Mouse (Mus musculus) limb, embryonic 14.5 days (tissue): ENCODE measurements around the gene Ak1. TPM values are rescaled to one million over a fixed set of nuclear protein-coding genes. Genes with fewer than 3 reads are reported as not detected.

ENCODE experiments used
- ATAC-seq: fragments of 200-750 bp; cut with Nextera tagmentation; 2 replicates; pipeline ENCODE4 v1.8.0; 2017; ENCODE audit warnings: low read depth, moderate number of reproducible peaks, moderate TSS enrichment; ENCODE audit not compliant: low FRiP score
- DNase-seq: peaks from one replicate; pipeline ENCODE4 v3.0.0-alpha.2; 2015; ENCODE audit warnings: low spot score
- H3K27ac ChIP-seq: fragments of 300-500 bp; sonication (generic); replicated peaks from 2 replicates; pipeline ENCODE4 v1.5.1; 2014; ENCODE audit warnings: low read depth, mild to moderate bottlenecking, low read length, moderate library complexity, mixed read lengths
- H3K27me3 ChIP-seq: fragments of 300-500 bp; sonication (generic); 2 replicates; pipeline ENCODE4 v1.6.1; 2014; ENCODE audit warnings: low read length, mixed read lengths; ENCODE audit not compliant: control insufficient read depth, insufficient read depth
- H3K36me3 ChIP-seq: fragments of 300-500 bp; sonication (generic); 2 replicates; pipeline ENCODE4 v1.6.1; 2014; ENCODE audit warnings: mild to moderate bottlenecking, low read length, moderate library complexity, mixed read lengths; ENCODE audit not compliant: control insufficient read depth, insufficient read depth
- H3K4me1 ChIP-seq: fragments of 300-500 bp; sonication (generic); 2 replicates; pipeline ENCODE4 v1.6.1; 2014; ENCODE audit warnings: antibody characterized with exemption, low read length, mixed read lengths; ENCODE audit not compliant: control insufficient read depth, insufficient read depth
- H3K4me2 ChIP-seq: fragments of 300-500 bp; sonication (generic); replicated peaks from 2 replicates; pipeline ENCODE4 v1.6.1; 2014; ENCODE audit warnings: low read depth, mild to moderate bottlenecking, low read length, moderate library complexity; ENCODE audit not compliant: severe bottlenecking
- H3K4me3 ChIP-seq: fragments of 300-500 bp; sonication (generic); replicated peaks from 2 replicates; pipeline ENCODE4 v1.5.1; 2014; ENCODE audit warnings: low read length
- H3K9ac ChIP-seq: fragments of 300-500 bp; sonication (generic); 2 replicates; pipeline ENCODE4 v1.6.1; 2014; ENCODE audit warnings: mild to moderate bottlenecking, low read depth, low read length, moderate library complexity; ENCODE audit not compliant: severe bottlenecking
- H3K9me3 ChIP-seq: fragments of 300-500 bp; sonication (generic); 2 replicates; pipeline ENCODE4 v1.6.1; 2016; ENCODE audit warnings: low read length; ENCODE audit not compliant: control insufficient read depth
- POLR2A ChIP-seq: fragments of 200-500 bp; IDR thresholded peaks from 2 replicates; pipeline ENCODE4 v1.8.0; 2012; ENCODE audit warnings: inconsistent platforms, mild to moderate bottlenecking, moderate library complexity, borderline replicate concordance; ENCODE audit not compliant: insufficient read depth, insufficient read length; ENCODE audit errors: extremely low read depth
- WGBS: fragments of 180-500 bp; shearing (Covaris S2); extraction: QIAGEN DNeasy Blood & Tissue Kit; methylation state at CpG from one replicate; pipeline ENCODE4 v1.1.7; 2014; 5-methylcytosine and 5-hydroxymethylcytosine counted together
- polyA plus RNA-seq, 2 experiments: library from polyadenylated mRNA; depleted of rRNA in 1 of 2; stranded (reverse) in 1 of 2; unstranded in 1 of 2; fragments of >200 nt; fragmentation: Nextera tagmentation in 1 of 2; extraction: Ambion mirVana in 1 of 2; gene quantifications; 2 replicates each; pipeline versions ENCODE4 v1.2.1 to v1.2.3; 2012 to 2014

Ak1 gene
- polyA plus RNA-seq, 2 experiments, result 26.7 to 56.2 TPM

DNA sequence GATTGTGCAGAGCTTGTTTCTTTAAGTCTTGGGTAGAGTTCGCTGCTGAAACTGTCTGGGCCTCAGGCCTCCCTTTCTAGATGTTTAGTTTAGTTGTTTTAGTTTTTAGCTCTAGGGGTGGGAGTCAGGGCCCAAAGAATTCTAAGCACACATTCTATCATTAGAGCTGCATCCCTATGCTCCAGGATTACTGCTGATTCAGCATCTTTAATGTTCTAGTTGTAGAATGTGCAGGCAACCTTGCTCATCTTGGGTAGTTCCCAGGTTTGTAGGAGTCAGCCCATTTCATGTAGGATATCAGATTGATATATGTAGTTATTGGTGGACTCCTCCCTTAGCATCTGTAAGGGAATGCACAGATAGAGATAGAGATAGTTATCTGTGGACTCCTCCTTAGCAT is 4.4 kb upstream of the Ak1 start:
- no peak for TF ChIP-seq POLR2A
- H3K4me1 ChIP-seq, result peaks cover 29% of the 10 kb centered on the region
- ATAC-seq, result no peak
- no peaks in the 10 kb centered on the region for H3K27me3 ChIP-seq
- 97% methylated on average over 1 of the region's 1 CpGs for WGBS
- no peak overlapping the region for H3K9ac ChIP-seq
- no peaks in the 10 kb centered on the region; the same call in 1 of the 2 replicates for H3K9me3 ChIP-seq
- no peak overlapping the region for H3K4me3 ChIP-seq
- no peak overlapping the region for H3K27ac ChIP-seq
- peaks cover 50% of the 10 kb centered on the region for H3K36me3 ChIP-seq
- no peak overlapping the region for H3K4me2 ChIP-seq
- DNase-seq, result no peak

DNA sequence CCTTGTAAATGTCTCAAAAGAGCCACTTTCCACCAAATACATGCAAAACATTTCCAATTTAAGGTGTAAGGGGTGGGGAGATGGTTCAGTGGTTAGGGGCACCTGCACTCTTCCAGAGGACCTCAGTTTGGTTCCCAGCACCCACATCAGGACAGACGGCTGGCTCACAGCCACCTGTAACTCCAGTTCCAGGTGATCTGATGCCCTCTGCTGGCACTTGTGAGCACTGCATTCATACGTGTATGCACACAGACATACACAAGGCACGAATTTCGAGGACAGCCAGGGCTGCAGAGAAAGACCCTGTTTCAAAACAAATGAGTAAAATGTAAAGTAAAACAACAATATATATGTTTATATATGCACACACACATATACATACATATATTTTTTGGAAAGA is 4.0 kb upstream of the Ak1 start:
- H3K9ac ChIP-seq, result no peak overlapping the region
- 91% methylated on average over 4 of the region's 4 CpGs for WGBS
- no peak for TF ChIP-seq POLR2A
- H3K27ac ChIP-seq, result no peak overlapping the region
- H3K27me3 ChIP-seq, result no peaks in the 10 kb centered on the region
- peaks cover 46% of the 10 kb centered on the region for H3K36me3 ChIP-seq
- H3K4me2 ChIP-seq, result no peak overlapping the region
- no peak for ATAC-seq
- H3K4me3 ChIP-seq, result no peak overlapping the region
- H3K9me3 ChIP-seq, result no peaks in the 10 kb centered on the region; the same call in 1 of the 2 replicates
- H3K4me1 ChIP-seq, result peaks cover 29% of the 10 kb centered on the region
- no peak for DNase-seq

DNA sequence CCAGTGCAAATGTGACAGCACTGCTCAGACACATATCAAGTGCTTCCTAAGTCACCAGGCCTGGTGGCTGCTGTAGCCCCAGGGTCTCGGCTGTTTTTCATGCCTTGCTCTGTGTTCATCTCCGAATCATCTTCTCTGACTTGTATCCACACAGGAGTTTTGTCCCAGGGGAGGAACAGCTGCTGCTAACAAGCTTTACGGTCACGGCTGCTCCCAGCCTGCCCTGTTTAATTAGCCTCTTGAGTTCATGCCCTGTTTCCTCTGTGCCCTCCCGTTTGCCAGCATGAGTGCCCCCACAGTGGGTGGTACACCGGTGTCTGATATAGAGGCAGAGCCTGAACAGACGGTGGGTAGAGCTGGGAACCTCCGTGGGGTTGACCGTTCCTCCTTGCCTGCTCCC is 3.5 kb upstream of the Ak1 start:
- no peak for TF ChIP-seq POLR2A
- Histone ChIP-seq H3K36me3 (peaks cover 44% of the 10 kb centered on the region), H3K27ac (no peak overlapping the region), H3K27me3 (no peaks in the 10 kb centered on the region), H3K9me3 (no peaks in the 10 kb centered on the region; the same call in 1 of the 2 replicates), H3K4me3 (no peak overlapping the region), H3K4me2 (no peak overlapping the region), H3K9ac (no peak overlapping the region), H3K4me1 (peaks cover 29% of the 10 kb centered on the region)
- ATAC-seq (no peak), DNase-seq (no peak)
- 66% methylated on average over 9 of the region's 9 CpGs for WGBS

DNA sequence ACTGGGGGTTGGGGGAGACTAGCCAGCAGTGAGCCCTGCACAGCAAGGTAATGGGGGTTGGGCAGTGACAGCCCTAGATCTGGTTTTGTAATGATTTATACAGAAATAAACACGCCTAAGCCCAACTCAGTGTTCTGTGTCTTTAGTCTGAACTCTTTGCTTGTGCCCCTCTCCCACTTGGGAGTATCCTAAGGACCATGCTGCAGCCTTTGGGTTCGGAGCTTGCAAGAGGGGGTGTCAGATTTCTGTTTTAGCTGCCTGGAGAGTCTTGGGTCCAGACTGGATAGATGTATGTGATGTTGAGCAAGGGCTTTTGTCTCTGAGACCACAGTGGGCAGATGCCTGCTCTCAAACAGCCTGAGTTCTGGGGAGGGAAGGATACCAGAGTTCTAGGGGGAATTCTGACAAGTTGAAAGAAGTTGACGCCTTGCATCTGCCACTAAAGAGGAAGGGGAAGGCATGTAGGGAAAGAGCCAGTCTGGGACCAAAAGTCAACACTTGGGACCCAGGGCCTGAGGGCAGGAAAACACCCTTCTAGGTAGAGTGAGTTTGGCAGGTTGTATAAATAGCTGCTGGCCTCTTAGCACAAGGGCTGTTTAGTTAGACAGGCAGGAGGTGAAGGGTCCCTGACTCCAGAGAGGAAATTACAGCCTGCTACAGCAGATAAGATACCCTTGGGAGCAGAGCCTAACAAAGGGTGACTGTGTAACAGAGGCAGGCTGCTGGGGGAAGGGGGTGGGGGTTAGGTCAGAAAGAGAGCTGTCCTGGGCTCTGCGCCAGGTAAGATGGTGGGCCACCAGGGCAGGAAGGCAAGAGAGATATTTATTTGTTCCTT is 659 bp upstream of the Ak1 start:
- DNase-seq (peak; percentile 55), ATAC-seq (peak; percentile 32; the same call in 1 of the 2 replicates)
- H3K9me3 ChIP-seq, result no peaks in the 10 kb centered on the region; the same call in 1 of the 2 replicates
- peaks cover 26% of the 10 kb centered on the region for H3K36me3 ChIP-seq
- H3K4me3 ChIP-seq, result no peak overlapping the region
- WGBS, result 24% methylated on average over 4 of the region's 4 CpGs
- H3K4me1 ChIP-seq, result peaks cover 42% of the 10 kb centered on the region
- 0 out of 2 replicates have a peak overlapping the region, but pooled peaks have one; percentile 21 for H3K9ac ChIP-seq
- peak overlapping the region; percentile 69 for H3K27ac ChIP-seq
- no peaks in the 10 kb centered on the region for H3K27me3 ChIP-seq
- TF ChIP-seq POLR2A, result no peak
- H3K4me2 ChIP-seq, result no peak overlapping the region; the same call in 1 of the 2 replicates

DNA sequence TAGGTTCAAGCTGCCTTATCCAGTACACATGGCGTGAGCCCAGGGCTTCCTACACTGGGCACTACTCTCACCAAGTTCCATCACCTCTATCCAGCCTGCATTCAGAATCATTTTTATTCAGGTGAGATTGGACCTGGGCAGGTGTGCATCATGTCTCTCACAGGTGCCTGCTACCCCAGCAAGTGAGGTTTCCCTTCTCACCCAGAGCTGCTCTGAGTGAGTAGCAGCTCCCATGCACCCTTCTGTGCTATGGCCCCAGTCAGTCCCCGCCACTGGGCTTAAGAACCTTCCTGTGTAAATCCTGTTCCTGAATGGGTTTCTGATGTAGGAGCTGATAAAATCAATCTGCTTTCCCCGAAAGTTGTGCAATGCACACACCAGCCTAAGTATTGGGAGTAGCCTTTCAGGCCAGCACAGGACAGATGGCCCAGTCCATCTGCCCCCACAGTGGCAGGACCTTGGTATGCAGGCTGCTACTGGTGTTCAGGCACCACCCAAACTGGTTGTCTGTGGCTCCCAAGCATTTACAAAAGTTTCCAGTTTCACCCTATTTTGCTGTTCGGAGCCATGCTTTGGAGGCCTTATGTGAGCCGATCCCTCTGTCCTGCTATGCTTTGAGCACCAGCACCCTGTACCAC is 2.7 kb downstream of the Ak1 start:
- ATAC-seq, result no peak
- no peak overlapping the region for H3K4me3 ChIP-seq
- peak overlapping the region; percentile 43; the same call in 1 of the 2 replicates for H3K27ac ChIP-seq
- no peak overlapping the region for H3K4me2 ChIP-seq
- H3K9me3 ChIP-seq, result no peaks in the 10 kb centered on the region
- peaks cover 4% of the 10 kb centered on the region for H3K36me3 ChIP-seq
- no peaks in the 10 kb centered on the region for H3K27me3 ChIP-seq
- DNase-seq, result no peak
- TF ChIP-seq POLR2A, result no peak
- no peak overlapping the region for H3K9ac ChIP-seq
- H3K4me1 ChIP-seq, result peaks cover 66% of the 10 kb centered on the region
- WGBS, result 76% methylated on average over 5 of the region's 5 CpGs
